Mouse (Mus musculus) regulatory T cell (primary cell): Measurements from ENCODE around the gene 4930451I11Rik.

Experiments
- in situ Hi-C: fragments of 300-600 bp; cut with MboI, MseI; formaldehyde crosslinking; loops from one replicate; pipeline ENCODE4 v1.15.1; 2025; ENCODE audit warnings: high pct_unique_total_duplicates

Gene 4930451I11Rik

DNA sequence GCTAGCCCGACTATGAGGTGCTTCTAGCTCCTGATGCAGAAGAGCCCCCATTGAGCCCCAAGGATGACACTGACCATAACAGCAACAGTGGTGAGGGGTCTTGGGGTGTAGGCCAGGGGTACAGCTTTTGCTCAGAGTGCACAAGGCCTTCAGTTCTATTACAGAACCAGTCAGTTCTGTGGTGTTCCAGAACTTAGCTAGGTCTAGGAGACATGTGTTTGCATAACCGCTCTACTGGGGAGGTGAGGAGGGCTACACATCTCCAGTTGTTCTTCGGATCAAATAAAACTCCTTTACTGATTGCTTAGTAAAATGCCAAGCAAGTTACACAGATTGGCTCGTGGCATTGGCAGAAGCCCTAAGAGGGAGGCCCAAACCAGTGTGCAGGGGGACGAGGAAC lies at the start of gene 4930451I11Rik:
TSS of gene 4930451I11Rik (minus strand) at position 101 of the 400 bp plus-strand sequence.
- in situ Hi-C loops, result loop anchor here (5.0 kb wide), 1 partner anchor 121 kb away; the partner anchor contains the start of gene Sez6l2

DNA sequence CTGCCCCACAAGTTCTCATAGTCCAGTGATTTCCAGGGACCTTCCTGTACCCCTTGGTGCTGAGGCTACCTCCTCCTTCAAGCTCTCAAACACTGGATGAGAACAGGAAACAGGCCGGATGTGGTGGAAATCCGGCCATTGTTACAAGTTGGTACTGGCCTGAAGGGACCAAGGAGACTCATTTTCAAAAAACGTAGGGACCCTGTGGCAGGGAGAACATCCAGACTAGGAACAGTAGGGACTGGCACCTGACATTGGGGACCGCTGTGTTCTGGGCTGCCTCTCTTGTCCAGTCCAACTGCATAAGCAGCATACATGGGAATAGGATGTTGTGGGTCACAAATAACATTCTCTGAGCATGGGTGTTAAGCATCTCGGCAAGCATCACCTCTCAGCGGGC lies 49.6 kb upstream of the 4930451I11Rik start:
- in situ Hi-C loops, result no loop called here

DNA sequence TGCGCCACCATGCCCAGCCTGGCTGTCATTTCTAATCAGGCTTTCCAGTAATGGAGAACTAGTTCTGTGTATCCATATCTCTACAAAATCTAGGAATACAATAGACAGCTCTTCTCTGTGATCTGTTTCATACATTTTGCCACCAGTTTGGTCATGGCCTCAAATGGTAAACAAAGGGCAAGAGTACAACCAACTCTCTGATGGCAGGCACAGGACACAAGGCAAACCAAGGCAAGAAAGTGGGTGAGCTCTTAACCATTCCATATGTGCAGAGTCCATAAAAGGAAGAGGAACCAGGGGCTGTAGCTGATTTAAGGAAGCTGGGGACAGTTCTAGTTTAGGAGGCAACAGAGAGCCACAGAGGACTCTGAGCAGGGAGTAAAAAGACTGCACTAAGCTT lies 45.8 kb upstream of the 4930451I11Rik start:
- in situ Hi-C loops, result loop anchor here (5.0 kb wide), 1 partner anchor 50 kb away; the partner anchor contains the start of gene Kctd13

DNA sequence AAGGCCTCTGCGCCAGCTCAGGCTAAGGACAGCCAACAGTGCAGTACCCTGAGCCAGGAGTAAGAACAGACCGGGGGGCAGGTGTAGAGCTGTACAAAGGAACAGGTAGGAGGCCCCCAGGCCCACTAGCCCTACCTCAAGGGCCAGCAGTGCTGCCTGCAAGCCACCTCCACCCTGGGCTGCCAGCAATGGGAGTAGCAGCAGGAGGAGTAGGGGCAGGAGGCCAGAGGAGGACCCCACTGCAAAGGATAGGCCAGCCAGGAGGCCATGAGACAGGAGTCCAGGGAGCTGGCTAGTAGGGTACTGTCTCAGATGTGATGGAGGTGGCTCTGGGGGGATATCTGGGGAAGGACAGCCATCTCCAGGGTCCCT lies 39.1 kb upstream of the 4930451I11Rik start:
- in situ Hi-C loops, result no loop called here

DNA sequence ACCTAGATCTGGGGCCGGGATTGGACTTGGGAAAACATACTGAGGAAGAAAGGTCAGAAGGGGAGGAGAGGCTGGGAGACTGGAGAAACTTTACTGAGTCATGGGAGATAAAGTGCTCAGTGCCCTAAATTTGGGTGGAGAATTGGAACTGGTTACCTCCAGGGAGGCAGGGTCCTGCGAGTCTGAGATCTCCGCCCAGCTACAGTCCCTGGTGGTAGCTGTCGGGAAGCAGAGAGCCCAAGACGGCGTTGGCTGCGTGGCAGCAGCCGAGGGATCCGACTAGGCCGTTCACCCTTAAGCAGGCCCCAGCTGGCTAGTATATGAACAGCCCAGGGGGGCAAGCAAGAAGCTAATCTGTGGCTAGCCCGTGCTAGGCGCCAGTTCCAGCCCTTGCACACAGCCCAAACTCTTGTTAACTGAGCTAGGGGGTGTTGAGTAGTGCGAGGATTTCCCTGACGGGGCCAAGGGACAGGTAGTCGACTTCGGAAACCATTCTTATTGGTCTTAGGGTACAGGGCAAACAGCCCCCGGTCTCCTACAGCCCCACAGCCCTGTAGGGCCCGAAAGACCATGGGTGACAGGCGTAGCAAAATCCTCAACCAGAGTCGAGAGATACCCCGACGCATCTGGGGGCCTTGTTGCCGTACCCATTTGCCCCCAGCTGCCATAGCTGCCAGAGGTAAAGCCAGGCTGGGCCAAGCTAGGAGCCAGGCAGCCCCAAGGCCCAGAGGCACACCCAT lies 38.5 kb upstream of the 4930451I11Rik start:
- in situ Hi-C loops, result no loop called here

DNA sequence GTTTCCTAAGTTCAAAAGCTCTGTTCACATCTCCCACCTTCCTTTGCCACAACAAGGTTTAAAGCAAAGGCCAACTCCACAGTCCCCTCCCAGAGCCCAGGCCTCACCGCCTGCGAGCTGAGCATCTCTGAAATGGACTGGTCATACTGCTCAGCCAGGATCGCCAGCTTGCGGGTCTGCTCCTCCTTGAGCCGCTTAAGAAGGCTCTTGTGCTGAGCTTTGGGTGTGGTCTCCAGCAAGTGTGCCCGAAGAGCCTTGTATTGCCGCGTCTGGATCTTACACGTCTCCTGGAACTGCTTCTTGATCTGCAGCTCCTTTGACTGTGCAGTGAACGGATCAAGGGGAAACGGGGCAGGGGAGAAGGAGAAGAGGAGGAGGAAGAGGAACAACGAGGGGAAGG lies 36.6 kb upstream of the 4930451I11Rik start:
- in situ Hi-C loops, result no loop called here

DNA sequence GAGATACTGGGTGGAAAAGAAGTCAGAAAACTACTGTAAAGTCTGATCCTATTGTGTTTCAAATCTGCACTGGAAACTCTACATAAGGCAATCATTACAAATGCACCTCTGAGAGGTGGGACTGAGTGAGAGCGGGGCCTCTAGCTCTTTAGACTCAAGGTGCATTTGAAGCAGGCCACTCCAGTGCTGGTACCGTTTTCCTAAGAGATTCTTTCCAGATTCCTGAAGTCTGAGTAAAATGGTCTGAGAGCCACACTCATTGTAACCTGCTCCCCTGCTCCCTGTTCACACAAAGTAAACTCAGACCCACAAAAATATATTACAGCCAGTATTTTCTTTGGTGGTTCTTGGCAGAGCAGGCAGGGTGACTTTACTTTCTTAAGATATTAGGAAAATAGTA lies 36.1 kb upstream of the 4930451I11Rik start:
- in situ Hi-C loops, result no loop called here

DNA sequence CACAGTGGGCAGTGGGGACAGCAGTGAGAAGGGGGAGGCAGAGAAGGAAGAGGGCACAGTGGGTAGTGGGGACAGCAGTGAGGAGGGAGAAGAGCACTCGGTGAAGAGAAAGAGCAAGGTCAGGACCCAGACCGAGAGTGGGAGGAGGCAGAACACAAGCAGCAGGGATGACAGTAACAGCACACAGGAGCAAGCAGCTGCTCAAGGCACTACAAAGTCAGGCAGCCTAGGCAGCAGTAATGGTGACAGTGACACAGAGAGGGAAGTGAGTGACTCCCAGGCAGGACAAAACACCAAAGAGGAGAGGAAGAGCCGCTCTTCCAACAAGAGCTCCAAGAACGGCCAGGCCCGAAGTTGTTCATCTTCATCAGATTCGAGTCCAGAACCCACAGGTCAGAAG lies 32.4 kb upstream of the 4930451I11Rik start:
- in situ Hi-C loops, result no loop called here

DNA sequence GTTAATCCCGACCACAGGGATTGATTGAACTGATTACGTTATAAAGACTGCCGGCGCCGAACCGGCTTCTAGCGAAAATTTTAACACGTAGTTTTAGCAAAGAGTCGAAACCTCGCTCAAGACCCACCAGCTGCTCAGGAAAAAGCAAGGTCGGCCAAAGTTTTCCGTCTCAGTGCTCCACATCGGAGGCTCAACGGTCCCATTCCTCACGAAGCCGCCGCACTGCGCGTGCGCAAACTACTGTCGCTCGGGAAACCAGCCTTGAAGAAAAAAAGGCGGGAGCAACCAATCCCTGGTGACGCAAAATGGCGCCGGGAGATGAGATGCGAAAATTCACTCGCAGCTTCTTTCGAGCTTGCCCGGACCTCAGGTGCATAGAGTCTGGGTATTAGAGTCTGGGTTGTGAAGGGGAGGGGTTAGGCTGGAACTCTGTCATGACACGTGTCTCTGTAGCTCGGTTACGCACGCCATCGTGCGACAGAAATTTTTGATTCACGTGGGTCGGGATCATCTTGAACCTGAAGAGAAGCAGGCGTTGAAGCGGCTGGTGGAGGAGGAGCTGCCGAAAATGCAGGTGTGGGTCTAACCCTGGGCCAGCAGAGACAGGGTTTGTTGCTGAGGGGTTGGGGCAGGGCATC lies 30.8 kb upstream of the 4930451I11Rik start, which contains the start of gene Ino80e:
TSS of gene Ino80e (minus strand) at position 231 of the 638 bp plus-strand sequence.
- in situ Hi-C loops, result no loop called here

DNA sequence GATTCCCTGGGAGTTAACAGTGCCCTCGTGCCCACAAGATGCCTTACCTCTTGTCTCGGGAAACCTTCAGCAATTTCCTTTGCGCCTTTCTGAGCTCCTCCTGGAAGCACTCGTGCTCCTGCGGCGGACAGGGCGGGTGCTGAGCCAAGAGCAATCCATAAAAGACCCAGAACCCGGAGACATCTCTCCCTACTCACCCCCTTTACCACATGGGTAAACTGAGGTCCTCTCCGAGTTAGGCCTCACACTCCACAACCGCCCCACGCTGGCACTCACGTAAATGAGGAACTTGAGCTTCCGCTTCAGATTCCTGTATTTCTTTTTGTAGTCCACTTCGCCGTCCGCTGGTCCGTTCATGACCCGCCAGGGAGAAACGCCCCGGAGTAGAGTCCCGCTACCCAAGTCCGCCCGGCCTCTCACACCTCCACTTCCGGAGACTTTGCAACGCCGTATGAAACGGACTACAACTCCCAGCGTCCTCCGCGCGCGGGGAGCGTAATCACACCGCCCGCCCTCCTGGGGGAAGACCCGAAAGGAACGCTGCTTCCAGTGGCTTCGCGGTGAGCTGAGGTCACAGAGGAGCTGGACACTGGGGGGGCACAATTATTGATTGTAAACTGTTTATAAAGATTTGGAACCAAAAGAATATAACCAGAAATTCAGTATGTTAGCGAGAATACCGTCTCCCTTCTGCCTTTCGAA lies 30.1 kb upstream of the 4930451I11Rik start, which contains the start of gene Hirip3:
TSS of gene Hirip3 (plus strand) at position 544 of the 702 bp plus-strand sequence.
- in situ Hi-C loops, result no loop called here

DNA sequence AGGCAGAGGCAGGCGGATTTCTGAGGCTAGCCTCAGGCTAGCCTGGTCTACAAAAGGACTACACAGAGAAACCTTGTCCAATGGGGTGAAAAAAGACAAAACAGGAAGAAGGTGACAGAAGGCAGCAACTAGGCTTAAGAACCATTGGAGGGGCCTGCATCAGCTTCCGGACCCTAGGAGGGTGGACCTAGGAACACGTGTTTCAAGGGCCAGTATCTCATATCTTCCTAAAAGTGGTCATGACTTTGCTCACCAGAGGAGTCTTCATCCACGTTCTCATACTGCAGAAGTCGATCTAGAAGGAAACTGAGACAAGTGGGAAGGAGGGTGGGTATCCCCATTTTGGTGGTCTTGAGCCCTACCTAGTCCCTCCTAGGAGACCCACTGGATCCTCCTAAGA lies 29.5 kb upstream of the 4930451I11Rik start:
- in situ Hi-C loops, result no loop called here

DNA sequence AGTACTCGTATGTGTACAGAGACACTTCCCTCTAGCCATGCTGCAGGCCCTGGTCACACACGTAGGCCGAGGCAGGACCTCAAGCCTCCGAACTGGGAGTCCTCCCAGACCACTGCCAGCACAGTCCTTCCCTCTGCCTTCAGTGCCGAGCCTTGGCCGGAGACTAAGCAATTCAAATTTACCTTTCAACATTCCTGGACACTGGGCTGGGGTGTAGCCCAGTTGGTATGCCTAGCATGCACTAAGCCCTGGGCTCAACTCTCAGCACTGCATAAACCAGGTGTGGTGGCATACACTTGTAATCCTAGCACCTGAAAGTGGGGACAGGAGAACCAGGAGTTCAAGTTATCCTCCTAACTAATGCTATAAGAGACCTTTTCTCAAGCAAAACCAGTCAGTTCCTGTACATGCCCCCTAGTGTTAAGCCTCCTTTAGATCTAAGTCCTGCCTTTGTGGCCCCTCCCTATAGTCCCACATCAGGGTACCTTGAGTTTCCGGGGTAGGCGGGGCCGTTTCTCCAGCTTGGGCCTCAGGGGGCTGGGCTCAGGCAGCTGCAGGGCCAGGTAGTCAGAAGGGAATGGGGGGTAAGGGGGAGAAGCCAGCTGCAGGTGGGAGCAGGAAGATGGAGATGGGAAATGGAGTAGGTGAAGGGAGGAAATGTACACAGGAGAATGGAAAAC lies 25.4 kb upstream of the 4930451I11Rik start:
- in situ Hi-C loops, result no loop called here

DNA sequence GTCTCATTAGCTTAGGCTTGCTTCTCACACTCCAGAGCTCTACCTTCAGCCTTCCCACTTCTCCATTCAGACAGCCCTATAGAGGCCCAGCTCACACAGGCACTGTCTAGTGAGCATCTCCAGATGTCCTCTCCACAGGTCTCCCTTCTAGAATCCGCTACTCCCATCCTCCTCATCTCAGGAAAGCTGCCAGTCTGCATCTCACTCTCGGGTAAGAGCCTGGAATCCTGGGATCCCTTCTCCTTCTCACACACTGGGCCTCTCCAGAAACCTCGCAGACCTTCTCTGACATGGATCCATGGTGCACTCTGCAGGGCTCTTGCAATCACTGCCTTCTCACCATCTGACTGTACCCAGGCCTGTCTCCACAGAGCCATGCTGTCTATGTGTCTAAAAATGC lies 24.2 kb upstream of the 4930451I11Rik start:
- in situ Hi-C loops, result no loop called here

DNA sequence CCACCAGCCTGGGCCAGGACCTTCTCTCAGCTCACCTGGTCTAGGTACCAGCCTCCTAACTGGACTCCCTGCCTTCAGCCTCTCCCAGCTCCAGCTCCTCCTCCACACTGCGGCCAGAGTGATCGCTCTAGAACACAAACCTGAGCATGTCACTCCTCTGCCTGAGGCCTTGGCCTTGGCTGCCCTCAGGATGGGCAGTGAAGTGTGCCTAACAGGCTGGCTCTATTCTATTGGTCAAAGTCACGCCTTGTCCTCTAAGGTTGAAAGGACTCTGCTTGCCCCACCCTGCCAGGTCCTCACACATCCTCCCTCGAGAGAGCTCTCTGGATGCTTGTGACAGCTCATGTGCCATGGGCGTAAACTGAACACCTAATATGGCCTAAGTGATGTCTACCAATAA lies 22.0 kb upstream of the 4930451I11Rik start:
- in situ Hi-C loops, result no loop called here

DNA sequence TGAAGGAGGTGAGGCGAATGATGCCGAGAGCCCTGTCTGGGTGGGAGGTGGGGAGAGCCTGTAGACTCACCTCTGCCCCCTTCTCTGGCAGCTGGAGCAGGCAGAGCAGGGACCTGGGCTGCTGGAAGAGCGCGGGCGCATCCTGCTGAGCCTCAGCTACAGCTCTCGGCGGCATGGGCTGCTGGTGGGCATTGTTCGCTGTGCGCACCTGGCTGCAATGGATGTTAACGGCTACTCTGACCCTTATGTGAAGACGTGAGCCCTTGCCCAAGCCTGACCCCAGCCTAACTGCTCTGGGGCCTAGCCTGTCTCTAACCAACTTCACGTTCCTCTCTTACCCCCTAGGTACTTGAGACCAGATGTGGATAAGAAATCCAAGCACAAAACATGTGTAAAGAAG lies 19.8 kb upstream of the 4930451I11Rik start:
- in situ Hi-C loops, result no loop called here

DNA sequence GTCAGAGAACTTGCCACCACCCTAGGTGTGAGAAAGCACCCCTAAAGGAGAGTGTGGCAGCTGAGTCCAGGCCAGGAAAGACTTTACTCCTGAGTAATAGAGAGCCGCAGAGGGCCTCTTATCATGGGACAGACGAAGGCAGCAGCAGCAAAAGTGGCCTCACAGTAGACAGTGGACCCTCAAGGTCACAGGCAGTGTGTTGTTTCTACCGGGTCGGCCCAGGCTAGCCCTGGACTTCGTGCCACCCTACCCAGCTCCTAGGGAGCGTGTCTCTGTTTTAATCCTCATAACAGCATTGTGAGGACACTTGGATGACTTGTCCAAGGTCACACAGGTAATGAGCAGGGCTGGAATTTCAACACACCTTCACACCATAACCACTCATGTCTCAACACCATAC lies 18.7 kb upstream of the 4930451I11Rik start:
- in situ Hi-C loops, result no loop called here

DNA sequence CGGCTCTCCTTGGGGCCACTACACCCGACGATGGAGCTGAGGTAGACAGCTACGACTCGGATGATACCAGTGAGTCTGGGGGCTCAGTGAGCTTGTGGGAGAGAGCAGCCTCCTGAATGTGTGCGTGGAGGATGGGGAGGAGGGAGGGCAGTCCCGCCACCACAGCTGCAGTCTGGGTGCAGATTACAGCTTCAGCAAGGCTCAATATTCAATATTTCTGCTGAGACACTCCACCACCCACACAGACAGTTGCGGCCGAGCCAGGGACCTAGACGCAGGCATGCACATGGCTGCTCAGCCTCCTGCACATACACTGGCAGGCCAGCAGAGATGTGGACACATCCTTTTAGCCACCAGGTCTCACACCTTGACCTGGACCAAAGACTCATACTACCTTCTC lies 17.4 kb upstream of the 4930451I11Rik start:
- in situ Hi-C loops, result no loop called here

DNA sequence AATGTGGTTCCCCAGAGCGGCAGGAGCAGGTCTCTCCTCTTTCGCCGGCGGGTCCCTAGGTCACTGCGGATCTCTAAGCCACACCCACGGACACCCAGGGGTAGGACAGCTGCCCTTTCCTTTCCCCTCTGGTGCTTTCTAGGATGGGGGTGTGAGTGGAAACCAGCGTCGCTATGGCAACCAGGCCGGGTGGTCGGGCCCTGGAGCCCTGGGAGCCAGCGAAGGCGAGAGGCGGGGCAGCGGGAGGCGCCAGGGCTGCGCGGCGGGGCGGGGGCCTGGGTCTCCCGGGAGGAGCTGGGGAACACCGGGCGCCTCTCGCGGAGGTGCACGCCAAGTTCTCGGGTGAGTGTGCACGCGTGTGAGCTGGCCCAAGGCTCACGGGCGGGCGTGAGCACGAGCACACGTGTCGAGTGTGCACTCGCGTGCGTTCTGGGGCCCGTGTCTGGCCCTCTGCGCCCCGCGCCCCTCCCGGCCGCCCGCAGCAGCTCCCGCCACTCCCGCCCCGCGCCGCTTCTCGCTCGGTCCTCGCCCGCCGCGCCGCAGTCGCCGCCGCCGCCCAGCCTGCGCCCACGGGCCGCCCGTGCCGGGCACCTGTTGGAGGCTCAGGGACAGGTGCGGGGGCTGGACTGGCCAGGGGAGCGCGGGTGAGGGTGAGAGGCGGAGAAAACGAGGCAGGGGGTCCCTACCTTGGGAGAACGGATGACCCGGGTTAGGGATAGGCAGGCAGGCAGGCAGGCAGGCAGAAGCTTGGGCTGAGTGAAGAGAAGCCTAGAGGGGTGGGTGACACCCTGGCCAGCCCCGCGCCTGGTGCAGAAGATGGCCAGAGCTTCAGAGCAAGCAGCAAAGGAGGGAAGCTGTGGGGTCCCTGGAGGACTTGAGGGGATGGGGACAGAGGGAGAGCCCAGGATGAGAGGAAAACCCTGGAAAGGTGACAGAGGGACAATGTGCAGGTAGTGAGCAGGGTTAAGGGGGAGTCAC lies 16.3 kb upstream of the 4930451I11Rik start:
- in situ Hi-C loops, result no loop called here

DNA sequence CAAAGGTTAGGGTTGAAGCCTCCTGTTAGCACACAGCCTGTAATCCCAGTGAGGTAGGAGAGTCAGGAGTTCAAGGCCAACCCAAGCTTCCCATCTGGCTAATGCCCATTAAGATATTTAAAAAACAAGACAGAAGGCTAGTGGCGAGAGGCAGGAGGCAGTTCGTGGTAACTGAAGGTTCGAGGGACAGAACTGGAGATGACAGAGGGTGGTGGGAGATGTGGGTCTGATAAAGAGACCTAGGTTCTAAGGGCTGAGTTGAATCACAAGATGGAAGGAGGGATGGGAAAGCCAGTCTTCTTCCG lies 15.6 kb upstream of the 4930451I11Rik start, which contains the start of gene Doc2a:
TSS of gene Doc2a (plus strand) at position 301 of the 305 bp plus-strand sequence.
- in situ Hi-C loops, result no loop called here

DNA sequence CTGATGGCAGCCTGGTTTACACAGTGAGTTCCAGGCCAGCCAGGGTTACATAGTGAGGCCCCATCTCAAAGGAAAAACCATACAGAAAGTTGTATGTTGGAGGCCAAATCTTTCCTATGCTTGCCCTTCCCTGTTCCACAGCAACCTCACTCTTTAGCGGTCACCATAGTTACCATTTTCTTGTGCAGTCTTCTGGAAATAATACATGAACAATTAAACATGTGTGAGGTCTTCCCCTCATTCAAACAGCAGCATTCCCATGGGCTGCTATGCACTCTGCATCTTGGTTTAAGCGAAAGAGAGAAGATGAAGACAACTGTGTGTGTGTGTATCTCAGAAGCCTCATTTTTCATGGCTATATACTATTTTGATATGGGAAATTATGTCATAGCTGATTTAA lies 14.1 kb upstream of the 4930451I11Rik start:
- in situ Hi-C loops, result no loop called here

DNA sequence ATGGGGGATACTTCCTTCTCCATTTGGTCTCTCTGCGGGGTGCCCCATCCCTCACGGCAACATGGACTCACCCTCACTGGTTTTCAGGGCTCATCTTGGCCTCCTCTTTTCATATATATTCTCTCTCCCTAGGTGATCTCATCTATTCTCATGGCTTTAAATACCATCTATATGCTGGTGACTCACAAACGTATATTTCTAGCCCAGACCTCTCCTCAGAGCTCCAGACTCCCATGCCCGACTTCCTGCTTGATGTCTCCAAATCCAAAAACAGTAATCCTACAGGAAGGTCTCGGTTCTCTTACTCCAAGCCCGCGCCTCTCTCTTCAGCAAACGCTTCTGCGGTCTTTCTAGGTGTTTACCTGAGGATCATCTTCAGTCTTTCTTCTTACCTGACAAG lies 11.8 kb upstream of the 4930451I11Rik start:
- in situ Hi-C loops, result no loop called here
